Comparison of ENCODE assay signal across 10 mouse cellular contexts in genomic region chr11:72723871-72724270, GRCm38 (mm10). TPM values are rescaled to one million over a fixed set of nuclear protein-coding genes. Genes with fewer than 3 reads are reported as not detected.
A peak's percentile ranks its signal among the peaks of the same experiment; 100 is the strongest.
DNase-seq lines count a peak whose midpoint lies in the region; ATAC-seq and TF ChIP-seq lines count a peak whose summit lies in the region.
"Had no signal": no experiment of that assay in that cellular context is flagged by ENCODE, and none has a peak within 500 bp of the region (broad histone marks: within the 10 kb centered on the region; RNA-seq: fewer than 3 reads in every experiment).

No protein-coding gene starts in this region.

- H3K9me3 ChIP-seq in embryonic facial prominence, embryonic 11.5 days (replicated peaks; ENCODE audit: control insufficient read depth, low read length) = no peaks in the 10 kb centered on the region
- H3K9me3 ChIP-seq in embryonic facial prominence, embryonic 10.5 days = no peaks in the 10 kb centered on the region
- H3K9me3 ChIP-seq in liver, postnatal 0 days (ENCODE audit: low read length) = no peaks in the 10 kb centered on the region
- no peaks in the 10 kb centered on the region for H3K9me3 ChIP-seq in liver, embryonic 11.5 days (ENCODE audit: control insufficient read depth, low read length)
- no peaks in the 10 kb centered on the region for H3K9me3 ChIP-seq in forebrain, embryonic 15.5 days
- H3K9me3 ChIP-seq: forebrain, embryonic 10.5 days; stomach, embryonic 15.5 days had no signal

- DNase-seq in embryonic facial prominence, embryonic 11.5 days (ENCODE audit: low spot score) = peak; percentile 34
- no peak for DNase-seq in embryonic facial prominence, embryonic 10.5 days (ENCODE audit: low spot score)
- no peak for DNase-seq in liver, postnatal 0 days
- no peak for DNase-seq in liver, embryonic 11.5 days (ENCODE audit: low spot score)
- DNase-seq in cerebellum, postnatal 14 days = peak; percentile 45 to 64
- DNase-seq in retina, postnatal 7 days (ENCODE audit: low read depth, low spot score) = peak; percentile 23
- DNase-seq in gastrocnemius, postnatal 4 days (ENCODE audit: low spot score in 2 of 2) = no peak

- H3K27me3 ChIP-seq in embryonic facial prominence, embryonic 11.5 days (ENCODE audit: control insufficient read depth, insufficient read depth, low read length) = no peaks in the 10 kb centered on the region
- no peaks in the 10 kb centered on the region for H3K27me3 ChIP-seq in embryonic facial prominence, embryonic 10.5 days (replicated peaks; ENCODE audit: low read depth, poor library complexity, severe bottlenecking)
- no peaks in the 10 kb centered on the region for H3K27me3 ChIP-seq in liver, postnatal 0 days (ENCODE audit: insufficient read depth, low read length)
- no peaks in the 10 kb centered on the region for H3K27me3 ChIP-seq in liver, embryonic 11.5 days (replicated peaks; ENCODE audit: control insufficient read depth, insufficient read depth, low read length)
- H3K27me3 ChIP-seq in forebrain, embryonic 15.5 days = no peaks in the 10 kb centered on the region
- H3K27me3 ChIP-seq: stomach, embryonic 15.5 days had no signal

- no peaks in the 10 kb centered on the region for H3K4me1 ChIP-seq in embryonic facial prominence, embryonic 11.5 days (ENCODE audit: control insufficient read depth, insufficient read depth, low read length)
- H3K4me1 ChIP-seq in embryonic facial prominence, embryonic 10.5 days = no peaks in the 10 kb centered on the region
- no peaks in the 10 kb centered on the region for H3K4me1 ChIP-seq in liver, postnatal 0 days (ENCODE audit: insufficient read depth)
- no peaks in the 10 kb centered on the region for H3K4me1 ChIP-seq in liver, embryonic 11.5 days (replicated peaks; ENCODE audit: control insufficient read depth, insufficient read depth, low read length)
- H3K4me1 ChIP-seq in forebrain, embryonic 15.5 days = no peaks in the 10 kb centered on the region
- H3K4me1 ChIP-seq: forebrain, embryonic 10.5 days; stomach, embryonic 15.5 days had no signal

- ATAC-seq in embryonic facial prominence, embryonic 11.5 days (replicated peaks; ENCODE audit: insufficient number of reproducible peaks, low FRiP score, low TSS enrichment, low read depth) = no peak
- ATAC-seq in liver, postnatal 0 days = no peak
- no peak for ATAC-seq in liver, embryonic 11.5 days (replicated peaks; ENCODE audit: low FRiP score)
- no peak for ATAC-seq in forebrain, embryonic 15.5 days (replicated peaks)

- H3K9ac ChIP-seq in embryonic facial prominence, embryonic 11.5 days (replicated peaks; ENCODE audit: low read length) = no peak overlapping the region
- H3K9ac ChIP-seq in liver, postnatal 0 days (replicated peaks) = no peak overlapping the region
- H3K9ac ChIP-seq in liver, embryonic 11.5 days (ENCODE audit: low read depth, low read length) = no peak overlapping the region
- no peak overlapping the region for H3K9ac ChIP-seq in forebrain, embryonic 15.5 days (replicated peaks)
- H3K9ac ChIP-seq: stomach, embryonic 15.5 days had no signal

- no peak overlapping the region for H3K4me3 ChIP-seq in embryonic facial prominence, embryonic 11.5 days (ENCODE audit: low read depth, low read length)
- no peak overlapping the region for H3K4me3 ChIP-seq in embryonic facial prominence, embryonic 10.5 days
- H3K4me3 ChIP-seq in liver, postnatal 0 days (ENCODE audit: low read depth, low read length) = no peak overlapping the region
- H3K4me3 ChIP-seq in liver, embryonic 11.5 days (ENCODE audit: low read depth, low read length) = no peak overlapping the region
- H3K4me3 ChIP-seq in forebrain, embryonic 15.5 days = no peak overlapping the region
- H3K4me3 ChIP-seq: forebrain, embryonic 10.5 days; stomach, embryonic 15.5 days had no signal

- H3K27ac ChIP-seq in embryonic facial prominence, embryonic 11.5 days (replicated peaks; ENCODE audit: low read depth, low read length) = no peak overlapping the region
- H3K27ac ChIP-seq in embryonic facial prominence, embryonic 10.5 days (replicated peaks) = no peak overlapping the region
- H3K27ac ChIP-seq in liver, postnatal 0 days (ENCODE audit: low read depth) = no peak overlapping the region
- no peak overlapping the region for H3K27ac ChIP-seq in liver, embryonic 11.5 days (ENCODE audit: low read depth, low read length)
- no peak overlapping the region for H3K27ac ChIP-seq in forebrain, embryonic 15.5 days (replicated peaks)
- H3K27ac ChIP-seq: forebrain, embryonic 10.5 days; stomach, embryonic 15.5 days had no signal

- no peak overlapping the region for H3K4me2 ChIP-seq in embryonic facial prominence, embryonic 11.5 days (ENCODE audit: low read depth, low read length)
- H3K4me2 ChIP-seq in liver, postnatal 0 days (ENCODE audit: low read depth, low read length) = no peak overlapping the region
- no peak overlapping the region for H3K4me2 ChIP-seq in liver, embryonic 11.5 days
- no peak overlapping the region for H3K4me2 ChIP-seq in forebrain, embryonic 15.5 days (replicated peaks)
- H3K4me2 ChIP-seq: stomach, embryonic 15.5 days had no signal

- no peaks in the 10 kb centered on the region for H3K36me3 ChIP-seq in embryonic facial prominence, embryonic 11.5 days (replicated peaks; ENCODE audit: control insufficient read depth, insufficient read depth, low read depth, low read length)
- peaks cover 44% of the 10 kb centered on the region for H3K36me3 ChIP-seq in embryonic facial prominence, embryonic 10.5 days (replicated peaks)
- peaks cover 37% of the 10 kb centered on the region for H3K36me3 ChIP-seq in liver, postnatal 0 days (replicated peaks; ENCODE audit: insufficient read depth, low read length)
- peaks cover 3% of the 10 kb centered on the region; the same call in 1 of the 2 replicates for H3K36me3 ChIP-seq in liver, embryonic 11.5 days (ENCODE audit: control insufficient read depth, insufficient read depth, low read length)
- peaks cover 20% of the 10 kb centered on the region for H3K36me3 ChIP-seq in forebrain, embryonic 15.5 days
- H3K36me3 ChIP-seq: stomach, embryonic 15.5 days had no signal

- peak; percentile 70 for TF ChIP-seq CTCF in liver, postnatal 0 days (IDR thresholded peaks at IDR 0.05; ENCODE audit: low read depth)

- TF ChIP-seq EP300 in liver, postnatal 0 days (IDR thresholded peaks at IDR 0.05; ENCODE audit: low read depth) = no peak

RNA-seq across cellular contexts. Expression of gene Ankfy1, which starts 34.1 kb away (rescaled TPM):
- polyA plus RNA-seq in embryonic facial prominence, embryonic 11.5 days (2014; fragmentation: Nextera tagmentation; extraction: Ambion mirVana) = 30.3 and 30.5 TPM in 2 replicates
- 26.3 and 26.5 TPM in 2 replicates for polyA plus RNA-seq in embryonic facial prominence, embryonic 10.5 days (2016; fragmentation: Nextera tagmentation; extraction: Ambion mirVana)
- 3.8 and 5.0 TPM in 2 replicates for polyA plus RNA-seq in liver, postnatal 0 days (2015; fragmentation: Nextera tagmentation; extraction: Ambion mirVana)
- 25.4 and 26.1 TPM in 2 replicates for polyA plus RNA-seq in liver, embryonic 11.5 days (2014; fragmentation: Nextera tagmentation; extraction: Ambion mirVana)
- 10 to 100 TPM; 30.7 to 31.2 TPM for total RNA-seq in gastrocnemius, postnatal 4 days (2021)
- polyA plus RNA-seq in forebrain, embryonic 15.5 days (2015; fragmentation: Nextera tagmentation; extraction: Ambion mirVana) = 27.1 and 28.0 TPM in 2 replicates

Comparison
In these comparisons a context has a peak if more than half of its experiments do, and no peak if none do; other contexts are left out.
1. DNase-seq: peak in embryonic facial prominence, embryonic 11.5 days (single experiment), cerebellum, postnatal 14 days (2 of 2) and retina, postnatal 7 days (single experiment); none in embryonic facial prominence, embryonic 10.5 days (single experiment), liver, postnatal 0 days (single experiment), liver, embryonic 11.5 days (single experiment) and gastrocnemius, postnatal 4 days (0 of 2).